Mouse (Mus musculus) CH12F3 (cell line): ENCODE data around the gene Col5a3.

Experiments
- in situ Hi-C: fragments of 300-500 bp; cut with MboI; formaldehyde crosslinking; loops from 2 replicates; pipeline ENCODE4 v1.14.3; 2020; ENCODE audit warnings: low sequenced_read_pairs

Col5a3 gene

DNA sequence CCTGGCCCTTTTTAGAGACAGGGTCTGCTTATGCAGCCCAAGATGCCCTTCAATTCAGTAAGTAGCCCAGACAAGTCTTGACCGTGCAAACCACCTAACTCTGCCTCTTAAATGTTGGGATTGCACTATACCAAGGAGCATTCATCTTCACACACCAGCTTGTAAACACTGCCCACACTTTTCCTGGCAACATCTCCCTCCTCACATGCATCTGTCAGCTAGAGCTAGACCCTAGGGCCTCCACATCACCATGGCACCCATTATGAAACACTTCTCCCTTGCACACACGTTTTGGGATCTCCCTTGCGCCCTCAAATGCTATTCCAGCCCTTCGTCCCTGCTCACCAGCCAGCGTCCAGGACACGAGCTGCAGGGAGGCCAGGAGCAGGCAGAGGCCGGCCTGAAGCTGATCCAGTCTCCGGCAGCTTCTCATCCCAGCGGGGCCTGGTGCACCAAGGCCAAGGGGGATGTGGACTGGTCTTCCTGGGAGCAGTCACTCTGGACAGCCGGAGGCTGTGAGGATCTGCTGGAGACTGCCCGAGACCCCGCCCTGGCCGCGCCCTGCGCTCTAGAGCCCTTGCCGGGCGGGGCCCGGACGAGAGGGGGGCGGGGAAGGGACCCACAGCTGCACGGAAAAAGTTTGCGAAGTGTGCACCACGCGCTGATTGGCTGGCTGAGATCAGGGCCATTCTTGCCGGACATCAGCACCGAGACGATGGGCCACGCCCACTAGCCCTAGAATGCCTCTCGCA lies at the start of gene Col5a3:
Gene Col5a3, minus strand, starts transcription at position 547 of the 752 bp plus-strand sequence.
- in situ Hi-C loops, result no loop called here

DNA sequence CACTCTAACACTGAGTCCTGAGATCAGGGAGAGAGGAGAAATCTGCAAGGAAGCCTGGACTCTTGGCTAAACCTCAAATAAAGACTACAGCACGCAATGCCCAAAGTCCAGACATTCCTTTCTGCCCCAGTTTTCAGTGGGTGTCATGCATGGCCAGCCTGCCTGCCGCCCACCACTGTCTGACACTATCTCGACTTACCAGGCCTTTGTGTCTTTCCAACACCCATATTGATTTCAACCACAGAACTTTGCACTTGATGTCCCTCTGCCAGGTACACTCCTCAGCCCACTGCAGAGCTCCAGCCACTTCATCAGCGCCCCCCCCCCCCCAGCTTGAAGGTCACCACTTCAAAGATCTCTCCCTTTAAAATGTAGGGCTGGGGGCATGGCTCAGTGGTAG lies 47.4 kb upstream of the Col5a3 start:
- in situ Hi-C loops, result no loop called here

DNA sequence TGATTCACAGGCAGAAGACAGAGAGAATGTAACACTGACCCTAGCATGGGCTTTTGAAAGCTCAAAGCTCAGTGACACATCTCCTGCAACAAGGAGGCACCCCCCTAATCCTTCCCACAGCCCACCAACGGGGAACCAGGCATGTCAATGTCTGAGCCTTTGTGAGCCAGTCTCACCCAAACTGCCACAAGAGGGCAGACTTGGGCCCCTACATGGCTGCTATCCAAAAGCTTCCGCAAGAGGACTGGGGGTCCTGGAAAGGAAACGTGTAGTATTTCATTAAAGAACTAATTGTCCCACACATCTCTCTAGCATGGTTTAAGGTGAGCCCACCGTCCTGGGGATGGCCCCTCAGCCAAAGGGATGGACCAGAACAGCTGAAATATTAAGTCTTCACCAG lies 47.0 kb upstream of the Col5a3 start:
- in situ Hi-C loops, result no loop called here

DNA sequence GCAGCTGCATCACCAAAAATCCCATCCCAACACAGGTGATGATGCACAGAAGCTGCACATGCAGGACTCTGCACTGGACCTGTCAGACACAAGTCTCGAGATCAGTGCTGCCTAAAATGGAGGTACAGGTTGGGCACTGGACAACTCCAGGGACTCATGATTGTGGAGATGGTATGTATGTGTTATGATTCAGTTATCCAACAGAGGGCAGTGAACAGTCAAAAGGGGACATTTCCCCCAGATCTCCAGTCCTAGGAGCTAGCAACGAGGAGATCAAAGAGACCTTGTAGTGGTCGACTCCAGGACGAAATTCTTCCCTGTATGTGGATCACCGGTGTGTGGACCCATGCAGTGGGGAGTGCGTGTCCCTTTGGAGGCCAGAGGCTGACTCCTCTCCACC lies 45.1 kb upstream of the Col5a3 start:
- in situ Hi-C loops, result no loop called here

DNA sequence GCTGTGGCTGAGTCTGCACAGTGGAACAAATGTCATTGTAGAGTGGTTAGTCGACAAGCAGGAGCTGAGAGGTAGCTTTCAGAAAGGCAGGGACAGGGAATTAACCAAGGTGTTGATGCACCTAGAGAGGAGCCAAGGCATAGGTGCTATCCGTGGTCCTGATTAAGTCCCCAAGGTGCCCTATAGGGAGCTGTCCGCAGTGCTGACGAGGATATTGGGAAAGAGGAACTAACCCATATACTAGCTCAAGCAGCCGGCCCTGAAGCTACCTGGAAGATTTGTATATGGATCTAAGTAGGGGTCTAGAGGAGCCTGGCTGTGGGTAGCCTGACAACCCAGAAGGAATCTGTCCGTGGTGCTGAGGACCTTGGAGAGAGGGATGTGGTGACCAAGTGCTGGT lies 42.3 kb upstream of the Col5a3 start:
- in situ Hi-C loops, result no loop called here

DNA sequence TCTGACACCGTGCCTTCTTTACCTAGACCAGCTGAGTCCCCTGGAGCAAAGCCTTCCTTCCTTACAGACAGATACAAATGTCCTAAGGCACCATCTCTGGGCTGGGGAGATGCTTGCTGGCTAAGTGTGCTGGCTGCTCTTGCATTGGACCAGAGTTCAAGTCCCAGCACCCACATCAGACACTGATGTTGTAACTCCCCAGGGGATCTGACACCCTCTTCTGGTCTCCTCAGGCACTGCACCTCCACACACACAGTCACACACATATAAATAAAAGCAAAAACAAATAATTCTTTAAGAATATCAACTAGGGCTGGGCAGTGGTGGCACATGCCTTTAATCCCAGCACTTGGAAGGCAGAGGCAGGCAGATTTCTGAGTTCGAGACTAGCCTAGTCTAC lies 35.3 kb upstream of the Col5a3 start:
- in situ Hi-C loops, result no loop called here

DNA sequence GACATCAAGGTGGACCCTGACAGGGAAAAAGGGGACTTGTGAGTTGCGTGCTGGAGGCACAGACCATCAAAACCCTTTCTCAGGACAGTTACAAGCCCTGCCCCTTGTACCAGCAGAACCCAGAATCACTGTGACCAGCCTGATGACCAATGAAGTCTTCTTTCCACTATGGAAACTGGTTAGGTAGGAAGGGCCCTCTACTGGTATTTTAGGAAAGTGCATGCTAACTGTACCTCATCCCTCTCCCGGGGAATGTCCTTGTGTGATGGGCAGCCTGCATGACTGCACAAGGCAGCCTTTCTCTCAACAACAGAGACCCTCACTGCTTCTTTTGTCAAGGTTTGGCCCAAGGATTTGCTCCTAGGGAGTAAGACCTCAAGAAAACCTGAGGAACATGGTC lies 27.8 kb upstream of the Col5a3 start:
- in situ Hi-C loops, result no loop called here

DNA sequence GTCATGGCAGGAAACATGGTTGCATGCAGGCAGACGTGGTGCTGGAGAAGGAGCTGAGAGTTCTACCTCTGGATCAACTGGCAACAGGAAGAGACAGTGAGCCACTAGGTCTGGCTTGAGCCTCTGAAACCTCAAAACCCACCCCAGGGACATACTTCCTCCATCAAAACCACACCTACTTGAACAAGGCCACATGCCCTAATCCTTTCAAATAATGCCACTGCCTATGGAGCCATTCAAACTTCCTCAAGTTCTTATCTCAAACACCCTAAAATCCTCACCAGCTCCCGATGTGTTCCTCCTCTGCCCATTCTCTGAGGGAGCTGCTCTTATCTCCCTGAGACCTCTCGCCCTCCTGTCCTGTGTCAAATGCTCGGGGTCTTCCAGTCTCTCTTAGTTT lies 27.3 kb upstream of the Col5a3 start:
- in situ Hi-C loops, result no loop called here

DNA sequence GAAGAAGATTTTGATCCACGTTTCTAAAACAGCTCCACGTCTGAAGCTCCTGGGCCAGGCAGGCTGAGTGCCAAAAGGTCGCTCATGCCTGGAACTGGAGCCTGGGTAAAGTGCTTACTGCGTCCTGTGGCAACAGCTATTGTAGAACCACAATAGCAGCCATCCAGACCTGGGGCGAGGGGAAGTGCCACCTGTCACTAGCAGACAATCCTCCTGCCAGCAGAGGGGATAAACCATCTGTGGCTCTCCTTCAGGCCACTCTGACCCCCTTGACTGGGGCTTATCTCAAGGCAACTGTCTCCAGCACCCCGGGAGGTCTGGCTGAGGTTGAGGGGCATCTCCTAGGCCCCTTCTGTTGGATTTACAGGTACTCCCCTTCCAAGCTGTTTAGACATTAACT lies 24.1 kb upstream of the Col5a3 start:
- in situ Hi-C loops, result loop anchor here (10.0 kb wide), 1 partner anchor 94 kb away; the partner anchor contains the start of gene Olfm2

DNA sequence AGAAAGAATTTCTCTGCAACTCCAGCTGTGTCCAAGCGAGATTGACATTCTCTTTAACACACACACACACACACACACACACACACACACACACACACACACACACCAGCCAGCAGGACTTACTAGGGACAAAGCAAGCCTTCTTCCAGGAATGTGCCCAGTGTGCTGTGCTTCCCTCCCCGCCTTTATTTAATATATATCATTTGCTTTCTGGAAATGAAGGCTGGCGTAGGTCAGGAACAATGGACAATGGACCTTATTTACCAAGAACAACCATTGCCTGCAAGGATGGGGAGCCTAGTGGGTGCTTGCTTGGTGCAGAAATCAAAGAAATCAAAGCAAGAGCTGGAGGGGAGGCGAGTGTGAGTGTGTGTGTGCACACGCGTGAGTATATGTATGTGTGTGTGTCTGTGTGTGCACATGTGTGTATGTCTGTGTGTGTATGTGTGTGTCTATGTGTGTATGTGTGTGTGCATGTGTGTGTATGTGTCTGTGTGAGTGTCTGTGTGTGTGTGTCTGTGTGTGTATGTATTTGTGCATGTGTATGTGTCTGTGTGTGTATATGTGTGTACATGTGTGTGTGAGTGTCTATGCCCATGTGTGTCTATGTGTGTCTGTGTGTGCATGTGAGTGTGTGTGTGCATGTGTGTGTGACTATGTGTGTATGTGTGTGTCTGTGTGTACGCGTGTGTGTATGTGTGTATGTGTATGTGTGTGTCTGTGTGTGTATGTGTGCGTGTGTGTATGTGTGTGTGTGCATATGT lies 22.5 kb upstream of the Col5a3 start:
- in situ Hi-C loops, result loop anchor here (10.0 kb wide), 1 partner anchor 93 kb away; the partner anchor contains the start of gene Olfm2

DNA sequence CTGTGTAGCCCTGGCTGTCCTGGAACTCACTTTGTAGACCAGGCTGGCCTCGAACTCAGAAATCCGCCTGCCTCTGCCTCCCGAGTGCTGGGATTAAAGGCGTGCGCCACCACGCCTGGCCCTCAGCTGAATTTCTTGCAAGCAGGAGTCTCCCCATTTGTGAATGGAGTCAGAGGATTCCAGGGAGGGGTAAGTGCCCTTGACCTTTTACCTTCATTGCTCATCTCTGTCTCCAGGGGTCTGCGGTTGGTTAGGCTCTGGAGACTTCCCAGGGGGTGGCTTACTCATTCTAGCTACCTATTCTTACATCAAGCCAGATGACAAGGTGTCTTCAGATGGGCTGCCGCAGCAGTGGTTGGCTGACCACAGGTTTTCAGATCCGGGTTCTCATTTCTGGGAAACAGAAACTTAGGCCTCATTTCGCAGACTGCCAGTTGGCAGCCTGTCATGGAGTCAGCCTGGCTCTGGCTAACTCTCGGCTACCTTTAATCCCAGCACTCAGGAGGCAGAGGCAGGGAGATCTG lies 20.6 kb upstream of the Col5a3 start:
- in situ Hi-C loops, result loop anchor here (10.0 kb wide), 1 partner anchor 91 kb away; the partner anchor contains the start of gene Olfm2

DNA sequence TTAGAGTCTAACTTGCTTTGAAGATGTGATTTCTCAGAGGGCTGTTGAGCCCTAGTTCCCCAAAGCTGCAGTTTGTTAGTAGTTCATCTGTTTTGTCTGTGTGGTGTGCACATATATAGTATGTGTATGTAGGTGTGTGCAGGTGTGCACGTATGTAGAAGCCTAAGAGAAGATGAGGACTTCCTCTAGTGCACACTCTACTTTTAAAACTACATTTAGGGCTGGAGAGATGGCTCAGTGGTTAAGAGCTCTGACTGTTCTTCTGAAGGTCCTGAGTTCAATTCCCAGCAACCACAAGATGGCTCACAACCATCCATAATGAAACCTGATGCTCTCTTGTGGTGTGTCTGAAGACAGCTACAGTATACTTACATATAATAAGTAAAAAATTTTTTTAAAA lies 20.0 kb upstream of the Col5a3 start:
- in situ Hi-C loops, result loop anchor here (10.0 kb wide), 1 partner anchor 90 kb away; the partner anchor contains the start of gene Olfm2

DNA sequence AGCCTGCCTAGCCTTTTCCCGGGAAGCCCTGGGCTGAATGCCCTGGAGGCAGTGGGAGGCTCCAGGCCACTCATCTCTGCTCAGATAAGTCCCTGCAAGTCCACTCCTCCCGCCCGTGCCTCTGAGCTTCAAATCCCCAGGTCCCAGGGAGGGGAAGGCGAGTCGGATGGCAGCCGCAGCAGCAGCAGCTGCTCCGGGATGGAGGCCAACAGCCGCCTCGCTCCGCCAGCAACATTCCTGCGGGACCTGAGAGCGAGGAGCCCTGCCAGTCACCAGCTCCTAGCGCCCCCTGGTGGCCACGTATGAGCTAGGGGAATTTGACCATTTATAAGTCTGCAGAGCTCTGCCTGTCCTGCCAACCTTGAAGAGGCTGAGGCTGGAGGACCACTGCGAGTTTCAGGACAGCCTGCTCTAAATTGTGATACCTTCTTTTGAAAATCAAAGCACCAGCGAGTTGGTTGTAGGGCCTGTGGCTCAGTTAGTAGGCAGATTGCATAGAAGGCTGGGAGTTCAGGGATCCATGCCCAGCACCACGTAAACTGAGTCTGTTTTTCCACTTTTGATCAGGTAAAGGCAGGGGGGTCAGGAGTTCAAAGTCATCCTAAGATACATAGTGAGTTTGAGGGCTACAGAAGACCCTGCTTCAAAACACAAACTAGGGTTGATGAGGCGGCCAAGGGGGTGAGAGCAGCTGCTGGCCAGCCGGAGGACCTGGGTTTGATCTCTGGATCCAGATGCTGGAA lies 16.2 kb upstream of the Col5a3 start:
- in situ Hi-C loops, result loop anchor here (10.0 kb wide), 1 partner anchor 86 kb away; the partner anchor contains the start of gene Olfm2

DNA sequence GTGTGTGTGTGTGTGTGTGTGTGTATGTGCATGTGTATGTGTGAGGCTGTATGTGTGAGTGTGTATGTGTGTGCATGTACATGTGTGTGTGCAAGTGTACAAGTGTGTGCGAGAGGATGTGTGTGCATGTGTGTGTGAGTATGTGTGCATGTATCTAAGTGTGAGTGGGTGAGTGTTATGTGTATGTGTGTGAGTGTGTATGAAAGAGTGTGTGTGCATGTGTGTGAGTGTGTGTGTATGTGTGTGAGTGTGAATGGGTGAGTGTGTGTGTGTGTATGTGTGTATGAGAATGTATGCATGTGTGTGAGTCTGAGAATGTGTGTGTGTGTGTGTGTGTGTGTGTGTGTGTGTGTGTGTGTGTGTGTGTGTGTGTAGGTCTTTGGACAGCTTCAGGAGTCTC lies 13.3 kb upstream of the Col5a3 start:
- in situ Hi-C loops, result no loop called here

DNA sequence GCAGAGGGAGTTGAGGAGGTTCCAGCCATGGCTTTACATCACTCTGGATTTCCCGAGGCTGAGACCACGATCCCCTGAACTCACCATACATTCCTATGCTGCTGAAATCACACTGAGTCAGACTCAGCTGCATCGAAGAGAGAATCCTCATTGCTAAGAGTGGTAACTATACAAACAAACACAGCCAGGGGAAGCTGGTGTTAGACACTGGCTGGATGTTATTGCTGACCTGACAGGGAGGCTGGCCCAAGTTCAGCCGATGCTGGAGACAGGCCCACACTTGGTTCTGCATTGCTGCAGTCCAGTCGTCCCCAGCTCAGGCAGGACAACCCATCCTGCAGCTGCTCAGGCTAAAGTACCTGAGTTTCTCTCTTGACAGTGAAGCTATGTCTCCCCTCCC lies 10.9 kb upstream of the Col5a3 start:
- in situ Hi-C loops, result no loop called here

DNA sequence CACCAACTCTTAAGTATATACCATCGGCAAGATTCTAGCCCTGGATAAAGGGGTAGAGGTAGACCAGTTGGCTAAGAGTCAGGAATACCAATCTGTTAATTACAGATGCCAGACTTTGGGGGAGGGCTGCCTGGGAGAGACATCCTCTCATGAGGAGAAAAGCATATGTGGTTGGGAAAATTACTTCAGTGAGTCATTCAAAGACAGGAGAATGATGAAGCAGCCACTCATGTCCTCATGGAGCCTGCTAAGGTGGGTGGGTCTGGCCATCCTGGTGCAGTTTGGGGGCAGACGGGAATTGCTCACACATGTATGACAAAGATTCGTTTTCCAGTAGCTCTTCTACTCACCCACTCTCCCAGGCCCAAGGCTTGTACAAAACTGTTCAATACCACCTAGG lies 8.0 kb upstream of the Col5a3 start:
- in situ Hi-C loops, result no loop called here

DNA sequence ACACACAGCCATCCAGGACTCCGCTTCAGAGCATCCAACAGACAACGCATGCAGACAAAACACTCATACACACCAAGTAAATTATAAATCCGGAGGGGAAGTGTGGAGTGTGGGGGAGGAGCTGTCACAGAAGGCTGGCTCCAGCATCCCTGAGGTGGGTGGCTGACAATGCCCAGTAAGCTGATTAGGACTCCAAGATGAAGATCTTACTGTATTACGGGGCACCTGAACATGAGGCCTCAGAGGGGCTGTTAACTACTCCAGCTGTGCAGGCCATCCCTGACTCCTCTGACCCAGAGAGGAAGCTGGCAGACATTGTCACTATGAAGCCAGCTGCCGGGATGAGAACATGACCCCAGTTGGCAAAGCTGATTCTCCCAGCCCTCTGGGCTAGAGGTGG lies 5.1 kb upstream of the Col5a3 start:
- in situ Hi-C loops, result no loop called here

DNA sequence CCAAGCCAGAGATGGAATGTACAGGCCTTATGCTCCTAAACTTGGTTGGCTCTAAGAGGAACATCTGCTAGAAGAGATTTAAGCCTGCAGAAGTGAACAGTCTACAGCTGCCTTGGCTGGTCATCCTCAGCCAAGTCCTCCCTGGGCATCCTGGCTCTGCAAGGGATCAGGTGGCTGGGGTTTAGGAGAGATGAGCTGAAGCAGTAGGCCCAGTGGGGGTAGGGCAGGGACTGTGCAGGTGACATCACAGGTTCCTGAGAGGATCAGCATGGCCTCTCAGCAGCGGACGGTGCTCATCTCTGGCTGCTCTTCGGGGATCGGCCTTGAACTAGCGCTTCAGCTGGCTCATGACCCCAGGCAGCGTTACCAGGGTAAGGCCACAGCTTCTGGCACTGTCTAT lies 3.4 kb upstream of the Col5a3 start, which contains the start of gene Rdh8:
Gene Rdh8, plus strand, starts transcription at position 268 of the 400 bp plus-strand sequence.
- in situ Hi-C loops, result no loop called here

DNA sequence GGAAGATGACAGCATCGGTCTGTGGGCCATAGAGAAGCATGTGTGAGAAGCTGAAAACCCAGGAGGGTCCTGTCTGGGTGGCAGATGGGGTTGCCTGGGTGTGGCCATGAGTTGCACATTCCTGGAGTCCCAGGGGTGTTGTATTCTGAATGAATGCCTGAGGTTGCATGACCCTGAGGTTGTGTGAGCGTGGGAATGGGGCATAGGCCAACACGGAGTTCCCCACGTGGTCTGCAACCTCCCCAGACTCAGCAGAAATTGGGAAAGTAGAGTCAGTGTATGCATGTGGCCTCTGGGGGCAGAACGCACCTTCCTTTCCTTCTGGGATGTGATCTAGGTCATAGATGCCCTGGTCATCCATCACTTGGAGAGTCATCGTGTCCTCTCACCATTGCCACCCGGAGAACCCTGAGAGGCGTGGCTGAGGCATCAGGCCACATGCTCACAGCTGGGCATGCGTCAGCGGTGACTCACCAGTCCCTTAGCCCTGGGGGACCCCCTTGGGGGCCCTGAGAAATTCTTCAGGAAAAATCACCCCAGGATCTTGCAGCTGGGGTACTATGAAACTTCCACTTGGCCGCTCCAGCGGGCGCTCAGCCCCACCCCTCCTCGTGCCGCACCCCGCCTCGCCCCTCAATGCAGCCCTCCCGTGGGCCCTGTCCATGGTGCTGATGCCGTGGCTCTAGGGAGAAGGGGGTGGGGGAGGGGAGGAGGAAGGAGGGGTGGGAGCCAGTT lies 2.2 kb downstream of the Col5a3 start:
- in situ Hi-C loops, result no loop called here

DNA sequence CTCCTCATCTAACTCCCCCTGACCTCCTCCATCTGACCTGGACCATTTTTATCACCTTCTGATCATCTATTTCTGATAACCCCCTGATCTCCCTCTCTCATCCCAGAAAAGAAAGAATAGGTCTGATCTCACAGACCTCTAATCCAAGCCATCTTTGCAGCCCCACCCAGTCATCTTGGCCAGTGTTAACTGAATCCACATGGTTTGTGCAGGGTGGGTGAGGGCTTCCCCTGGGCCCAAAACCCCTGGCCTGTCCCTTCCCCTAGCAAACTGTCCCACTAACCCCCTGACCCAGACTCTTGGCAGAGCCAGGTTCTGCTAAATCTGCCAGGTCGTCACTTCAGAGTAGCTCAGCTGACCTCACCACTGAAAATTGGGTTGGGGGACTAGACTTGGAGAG lies 4.1 kb downstream of the Col5a3 start:
- in situ Hi-C loops, result no loop called here
